Mouse (Mus musculus) cortical plate, adult 2 months (tissue): Measurements from ENCODE around the gene Vps39.

Experiments
- CTCF ChIP-seq: fragments of 200-500 bp; IDR thresholded peaks from 2 replicates; pipeline ENCODE4 v1.5.1; 2011; ENCODE audit warnings: mild to moderate bottlenecking, control low read depth, low read length; ENCODE audit not compliant: insufficient read depth; ENCODE audit errors: extremely low read depth
- POLR2A ChIP-seq: fragments of 200-500 bp; IDR thresholded peaks from 2 replicates; pipeline ENCODE4 v1.6.1; 2011; ENCODE audit warnings: mild to moderate bottlenecking, low read length, control low read depth; ENCODE audit not compliant: insufficient read depth; ENCODE audit errors: extremely low read depth

DNA sequence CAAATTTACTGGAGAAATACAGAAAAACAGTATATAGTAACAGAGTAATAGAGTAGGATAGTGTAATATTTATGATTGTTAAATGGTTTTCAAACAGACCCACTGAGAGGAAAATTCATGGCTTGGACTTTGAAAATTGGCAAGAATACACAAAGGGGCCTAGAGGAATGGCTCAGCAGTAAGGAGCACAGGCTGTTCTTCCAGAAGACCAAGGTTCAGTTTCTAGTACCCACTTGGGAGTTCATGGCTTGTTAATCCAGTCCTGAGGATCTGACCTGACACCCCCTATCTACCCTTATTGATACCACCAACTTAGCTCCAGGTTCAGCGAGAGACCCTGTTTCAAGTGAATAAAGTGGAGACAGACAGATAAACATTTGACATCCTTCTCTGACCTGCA, 45.0 kb upstream of the Vps39 start:
- TF ChIP-seq CTCF = no peak
- TF ChIP-seq POLR2A = no peak
